Mouse (Mus musculus): Measurements from ENCODE around the gene Fxr2.
"Not testable (repeated sequence)": the region's sequence is repeated elsewhere in the genome, so short reads cannot be mapped to it uniquely, and the experiment has no call there.

- not testable (repeated sequence) for TF ChIP-seq CTCF (IDR thresholded peaks at IDR 0.05; ENCODE audit: control insufficient read depth, insufficient read depth, low read length); POLR2A (IDR thresholded peaks at IDR 0.05; ENCODE audit: borderline replicate concordance, control insufficient read depth, low read depth, low read length)
Observed at GRCm38 (mm10) chr11:69614257-69614588, 18.6 kb upstream of the Fxr2 start.
